Mouse (Mus musculus): ENCODE measurements around the gene Cdh1.
A peak's percentile ranks its signal among the peaks of the same experiment; 100 is the strongest.

Gene Cdh1

DNA sequence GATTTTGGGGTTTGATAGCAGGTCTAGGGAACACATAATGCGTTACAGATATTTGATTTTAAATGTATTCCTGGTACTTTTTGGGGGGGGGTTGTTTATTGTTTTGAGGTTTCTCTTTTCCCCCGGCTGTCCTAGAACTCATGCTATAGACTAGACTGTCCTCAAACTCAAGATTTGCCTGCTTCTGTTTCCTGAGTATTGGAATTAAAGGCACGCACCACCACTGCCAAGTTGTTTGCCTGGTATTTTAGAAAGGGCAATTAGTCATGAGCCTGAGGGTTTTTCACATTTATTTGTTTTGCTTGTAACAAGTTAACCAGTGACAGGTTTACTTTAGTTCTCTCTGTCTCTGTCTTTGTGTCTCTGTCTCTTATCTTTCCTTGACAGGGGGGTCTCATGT, 20.3 kb downstream of the Cdh1 start:
- DNase-seq (ENCODE audit: low read depth), result no peak

DNA sequence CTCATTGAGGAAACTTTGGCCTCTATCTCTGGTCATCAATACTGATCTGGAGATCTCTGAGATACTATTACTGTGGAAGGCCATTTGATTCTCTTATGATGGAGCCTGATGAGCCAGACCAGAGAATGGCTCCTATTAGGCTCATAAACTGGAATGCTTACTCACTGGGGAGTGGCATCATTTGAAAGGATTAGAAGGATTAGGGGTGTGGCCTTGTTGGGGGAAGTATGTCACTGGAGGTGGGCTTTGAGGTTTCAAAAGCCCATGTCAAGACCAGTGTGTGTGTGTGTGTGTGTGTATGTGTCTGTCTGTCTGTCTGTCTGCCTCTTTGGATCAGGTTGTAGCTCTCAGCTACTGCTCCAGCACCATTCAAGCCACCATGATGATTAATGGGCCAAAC, 20.8 kb downstream of the Cdh1 start:
- no peak for DNase-seq (ENCODE audit: low read depth)

DNA sequence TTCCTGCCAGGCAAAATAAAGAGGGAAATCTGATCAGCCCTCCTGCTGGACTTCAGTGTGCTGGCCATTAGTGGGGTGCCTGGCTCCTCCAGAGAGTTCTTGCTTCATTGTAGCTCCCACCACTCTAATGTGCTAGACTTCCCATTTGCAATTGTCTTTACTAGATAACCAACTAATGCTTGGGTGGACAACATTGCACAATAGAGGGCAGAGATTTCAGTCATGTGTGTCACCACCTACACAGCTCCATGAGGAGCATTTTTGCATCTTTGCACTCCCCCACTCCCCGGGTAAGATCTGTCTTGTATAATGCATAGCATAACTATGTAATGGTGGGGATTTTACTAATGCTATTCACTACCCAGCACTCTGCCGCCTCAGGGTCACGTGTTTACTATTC, 21.6 kb downstream of the Cdh1 start:
- no peak for DNase-seq (ENCODE audit: low read depth)

DNA sequence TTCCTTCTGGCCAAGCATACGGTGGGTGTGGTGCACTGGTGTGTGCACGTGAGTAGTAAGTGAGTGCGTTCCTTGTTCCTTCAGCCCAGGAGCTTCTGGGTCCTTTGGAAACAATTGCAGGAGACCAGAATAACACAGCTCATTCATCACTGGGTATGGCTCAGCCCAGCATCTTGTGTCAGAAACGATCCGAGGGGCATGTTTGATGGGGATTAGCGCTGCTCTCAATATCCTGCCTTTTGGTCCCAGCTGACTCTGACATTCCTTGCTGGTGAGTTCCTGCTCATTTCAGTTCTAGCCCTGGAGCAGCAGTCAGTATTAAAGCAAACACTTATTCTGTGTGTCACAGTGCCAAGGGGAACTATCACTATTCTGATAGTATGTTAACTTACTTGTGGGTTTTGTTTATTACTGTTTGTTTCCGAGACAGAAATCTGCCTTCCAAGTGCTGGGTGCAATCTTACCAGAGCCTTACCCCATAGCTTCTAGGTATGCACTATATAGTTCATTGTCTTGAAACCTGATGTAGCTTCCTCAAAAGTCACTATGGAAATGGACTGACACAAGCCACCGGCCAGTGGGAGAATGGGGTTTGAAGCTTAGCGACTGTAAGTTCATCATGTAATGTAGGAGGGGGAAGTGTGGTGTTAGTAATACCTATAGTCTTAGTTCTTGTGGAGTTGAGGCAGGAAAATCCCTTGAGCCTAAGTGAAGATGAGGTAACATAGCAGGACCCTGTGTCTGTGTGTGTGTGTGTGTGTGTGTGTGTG, 23.1 kb downstream of the Cdh1 start:
- DNase-seq (ENCODE audit: low read depth), result no peak

DNA sequence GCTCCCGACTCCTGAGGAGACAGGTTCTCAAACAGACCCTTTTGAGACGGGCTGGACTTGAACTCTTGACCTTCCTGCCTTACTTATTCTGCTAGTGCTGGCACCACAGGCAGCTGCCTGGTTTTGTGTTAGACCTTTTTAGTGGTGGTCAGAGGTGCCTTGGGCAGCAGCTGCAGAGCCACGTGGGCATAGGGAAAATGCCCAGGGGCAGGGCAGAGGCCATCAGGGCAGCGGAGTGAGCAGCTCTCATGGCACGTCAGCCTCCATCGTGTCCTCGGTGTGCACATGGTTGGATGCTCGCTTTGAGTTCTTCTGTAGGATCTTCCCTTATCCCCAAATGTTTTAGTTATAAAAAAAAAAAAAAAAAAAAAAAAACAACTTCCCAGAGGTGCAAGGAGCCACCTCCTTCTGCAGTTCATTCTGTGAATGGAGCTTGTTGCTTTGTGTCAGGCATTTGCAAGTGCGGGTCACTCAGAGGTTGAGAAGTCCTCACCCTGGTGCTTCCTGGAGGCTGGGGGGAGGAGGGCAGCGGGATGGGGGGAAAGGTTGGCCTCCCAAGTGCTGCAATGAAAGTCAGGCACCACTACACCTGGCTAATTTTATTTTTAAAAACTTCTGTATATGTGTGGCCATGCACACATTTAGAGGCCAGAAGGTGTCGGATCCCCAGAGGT, 25.3 kb downstream of the Cdh1 start:
- DNase-seq (ENCODE audit: low read depth), result no peak

DNA sequence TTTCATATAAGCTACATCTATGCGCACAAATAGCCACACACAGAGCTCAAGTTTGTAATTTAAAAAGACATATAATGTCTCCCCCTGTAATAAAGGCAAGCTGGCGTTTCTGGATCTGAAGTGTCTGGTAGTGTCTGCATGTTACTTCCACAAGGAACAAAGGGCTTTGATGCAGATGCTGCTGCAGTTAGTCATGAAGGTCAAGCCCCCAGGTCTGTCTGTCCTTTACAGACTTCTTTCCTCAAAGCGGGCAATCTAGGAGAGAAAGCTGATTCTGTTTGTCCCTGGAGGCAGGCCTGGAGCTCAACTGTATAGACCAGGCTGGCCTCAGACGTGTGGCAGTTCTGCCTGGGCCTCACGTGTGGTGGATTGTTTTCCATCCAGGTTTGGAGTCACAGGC, 26.3 kb downstream of the Cdh1 start:
- no peak for DNase-seq (ENCODE audit: low read depth)

DNA sequence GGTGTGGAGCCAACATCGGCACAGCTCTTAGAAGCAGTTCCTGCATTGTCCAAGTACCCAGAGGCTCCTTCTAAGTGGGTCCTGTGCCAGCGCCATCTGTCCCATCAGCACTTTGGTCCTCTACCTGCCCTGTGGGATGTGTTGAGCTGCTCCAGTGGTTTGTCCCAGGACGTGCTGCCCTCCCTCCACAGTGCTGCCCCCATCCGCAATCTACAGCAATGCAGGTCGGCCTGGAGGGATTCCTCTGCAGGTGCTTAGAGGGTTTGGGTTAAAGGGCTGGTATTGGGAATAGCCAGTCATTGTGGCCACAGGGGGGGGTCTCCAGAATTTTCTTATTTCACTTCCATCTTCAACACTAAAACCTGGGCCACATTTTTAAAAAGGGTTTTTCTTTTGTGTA, 28.8 kb downstream of the Cdh1 start:
- no peak for DNase-seq (ENCODE audit: low read depth)

DNA sequence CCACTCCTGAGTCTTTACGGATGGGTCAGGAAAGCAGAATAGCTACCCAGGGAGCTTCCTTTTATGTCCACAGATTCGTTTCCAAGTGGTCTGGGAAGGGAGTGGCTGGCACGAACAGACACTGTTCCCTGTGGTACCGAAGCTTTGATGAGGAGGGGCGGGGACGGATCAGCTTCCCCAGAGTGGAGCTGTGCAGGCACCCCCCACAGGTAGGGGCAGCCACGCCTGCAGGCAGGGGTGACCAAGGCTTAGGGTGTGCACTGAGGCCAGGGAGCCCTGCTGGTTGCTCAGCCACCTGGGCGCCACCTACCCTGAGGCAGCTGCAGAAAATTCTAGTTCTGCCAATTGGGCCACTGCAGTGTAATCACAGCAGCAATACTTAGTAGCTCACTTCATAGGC, 29.5 kb downstream of the Cdh1 start:
- no peak for DNase-seq (ENCODE audit: low read depth)

DNA sequence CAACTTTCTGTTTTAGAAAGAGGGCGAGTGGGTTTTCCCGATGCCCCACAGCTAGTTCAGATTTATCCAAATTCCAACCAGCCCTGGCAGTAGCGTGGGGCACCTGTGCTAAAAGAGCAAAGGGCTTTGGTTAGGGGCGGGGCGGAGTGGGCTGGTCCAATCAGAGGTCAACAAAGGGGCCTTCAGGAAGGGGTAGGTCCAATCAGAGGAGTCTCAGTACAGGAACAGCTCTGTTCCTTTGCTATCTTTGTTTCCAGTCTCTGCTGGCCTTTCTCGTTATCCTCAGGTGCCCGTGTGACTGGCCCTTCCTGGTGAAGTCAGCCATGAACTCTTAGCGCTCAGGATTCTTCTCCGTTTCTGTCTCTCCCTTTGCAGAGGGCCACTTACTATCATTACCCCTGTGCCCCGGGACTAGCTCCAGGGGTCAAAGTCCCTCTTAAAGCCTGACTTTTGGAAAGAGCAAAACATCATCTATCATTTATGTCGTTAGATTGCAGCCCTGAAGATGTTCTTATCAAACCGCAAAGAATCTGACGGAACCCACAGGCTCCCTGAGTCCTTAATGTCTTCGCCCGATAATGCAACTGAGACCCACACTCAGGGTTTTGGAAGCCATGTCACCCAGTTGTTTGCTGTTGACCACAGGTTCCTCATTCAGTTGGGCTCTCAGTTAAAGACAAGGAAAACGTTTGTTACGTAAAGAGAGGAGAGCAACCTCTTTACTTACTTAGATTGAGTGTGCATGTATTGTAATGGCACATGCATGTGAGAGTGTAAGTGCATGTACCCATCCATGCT, 30.4 kb downstream of the Cdh1 start:
- no peak for DNase-seq (ENCODE audit: low read depth)

GRCm38 (mm10) chr8:106635284-106635683, 32.1 kb downstream of the Cdh1 start:
- DNase-seq (ENCODE audit: low read depth), result no peak

DNA sequence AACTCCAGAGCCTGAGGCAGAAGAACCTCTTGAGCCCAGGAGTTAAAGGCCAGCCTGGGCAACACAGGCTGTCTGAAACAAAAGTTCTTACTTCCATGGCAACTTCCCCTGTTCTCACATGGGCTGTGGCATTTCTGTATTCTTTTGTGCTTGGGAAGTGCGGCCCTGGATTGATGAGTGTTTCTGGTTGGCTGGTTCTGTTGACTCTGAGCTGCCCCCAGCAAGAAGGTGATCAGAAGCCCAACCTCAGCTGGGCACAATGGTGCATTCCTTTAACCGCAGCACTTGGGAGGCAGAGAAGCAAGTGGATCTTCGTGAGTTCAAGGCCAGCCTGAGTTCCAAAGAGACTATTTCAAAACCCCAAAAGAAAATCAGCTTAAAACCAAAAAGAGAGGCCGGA, 34.3 kb downstream of the Cdh1 start:
- no peak for DNase-seq (ENCODE audit: low read depth)

GRCm38 (mm10) chr8:106638768-106639295, 35.7 kb downstream of the Cdh1 start:
- no peak for DNase-seq (ENCODE audit: low read depth)

GRCm38 (mm10) chr8:106640212-106640611, 37.1 kb downstream of the Cdh1 start:
- no peak for DNase-seq (ENCODE audit: low read depth)

DNA sequence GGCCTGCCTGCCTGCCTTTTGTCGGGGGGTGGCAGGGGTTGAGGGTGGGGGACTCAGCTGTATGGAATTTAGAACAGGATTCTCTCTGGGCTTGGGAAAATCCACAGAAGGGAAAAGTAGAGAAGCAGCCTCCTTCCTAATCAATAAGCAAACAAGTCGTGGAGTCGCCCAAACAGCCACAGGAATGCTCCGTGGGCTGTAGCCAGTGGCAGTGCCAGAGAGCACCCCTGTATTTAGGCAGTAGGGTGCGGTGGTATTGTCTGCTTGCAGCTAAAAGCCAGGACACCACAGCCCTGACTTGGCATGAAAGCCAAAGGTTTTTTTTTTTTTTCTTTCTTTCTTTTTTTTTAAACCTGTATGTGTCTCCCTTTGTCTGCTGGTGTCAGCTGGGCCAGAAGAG, 37.8 kb downstream of the Cdh1 start:
- no peak for DNase-seq (ENCODE audit: low read depth)

GRCm38 (mm10) chr8:106642172-106642571, 39.0 kb downstream of the Cdh1 start:
- no peak for DNase-seq (ENCODE audit: low read depth)

DNA sequence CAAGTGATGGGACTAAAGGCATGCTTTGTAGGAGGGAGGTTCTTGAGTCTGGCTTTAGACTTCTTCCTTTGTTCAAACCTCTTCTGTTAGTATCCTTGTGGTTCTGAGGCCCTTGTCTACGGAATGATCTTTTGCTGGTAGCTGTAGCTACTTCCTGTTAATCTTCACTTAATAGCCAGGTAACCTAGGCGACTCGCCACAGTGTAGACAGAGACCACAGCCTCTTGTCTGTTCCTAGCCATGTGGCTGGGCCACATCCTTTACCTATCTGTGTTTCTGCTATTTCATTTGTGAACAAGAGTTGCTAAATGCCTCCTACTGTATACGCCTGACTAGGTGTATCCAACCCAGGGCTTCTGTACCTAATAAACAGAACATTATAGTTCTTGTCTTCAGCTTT, 39.9 kb downstream of the Cdh1 start:
- DNase-seq (ENCODE audit: low read depth), result no peak

GRCm38 (mm10) chr8:106644957-106645356, 41.8 kb downstream of the Cdh1 start:
- no peak for DNase-seq (ENCODE audit: low read depth)

DNA sequence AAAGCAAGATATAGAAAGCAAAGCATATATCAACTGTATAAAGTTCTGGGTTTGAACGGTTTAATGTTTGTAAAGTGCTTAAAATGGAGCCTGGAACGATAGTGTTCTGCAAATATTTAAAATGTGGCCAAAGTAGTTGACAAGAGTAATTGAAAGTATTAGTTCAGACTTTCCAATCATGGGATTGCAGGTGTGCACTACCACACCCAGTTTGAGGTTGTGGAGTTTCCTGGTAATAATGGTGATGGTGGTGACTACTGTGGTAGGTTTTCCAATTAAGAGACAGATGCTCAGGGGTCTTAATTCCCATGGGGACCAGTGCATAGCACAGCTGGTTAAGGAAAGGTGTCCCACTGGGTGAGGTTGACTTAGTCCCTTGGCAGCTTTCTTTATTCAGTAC, 43.0 kb downstream of the Cdh1 start:
- DNase-seq (ENCODE audit: low read depth), result no peak

DNA sequence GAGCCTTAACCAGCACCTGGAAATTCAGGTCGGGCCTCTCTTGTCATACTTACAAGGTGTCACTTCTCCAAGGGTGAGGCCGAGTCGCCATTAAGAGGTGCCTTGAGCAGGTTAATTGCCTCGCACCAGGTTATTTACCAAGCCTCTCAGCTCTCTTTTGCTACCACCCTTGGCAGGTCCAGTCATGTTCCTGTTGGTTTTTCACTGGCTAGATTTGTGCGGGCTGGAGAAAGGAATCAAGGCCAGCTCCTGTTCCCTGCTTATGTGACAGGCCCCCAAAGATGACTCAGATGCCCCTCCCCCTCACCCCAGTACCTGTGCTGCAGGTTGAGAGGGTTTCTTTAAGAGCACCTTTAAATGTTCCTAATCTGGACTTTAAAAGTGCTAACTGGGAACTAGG, 43.6 kb downstream of the Cdh1 start:
- DNase-seq (ENCODE audit: low read depth), result no peak

DNA sequence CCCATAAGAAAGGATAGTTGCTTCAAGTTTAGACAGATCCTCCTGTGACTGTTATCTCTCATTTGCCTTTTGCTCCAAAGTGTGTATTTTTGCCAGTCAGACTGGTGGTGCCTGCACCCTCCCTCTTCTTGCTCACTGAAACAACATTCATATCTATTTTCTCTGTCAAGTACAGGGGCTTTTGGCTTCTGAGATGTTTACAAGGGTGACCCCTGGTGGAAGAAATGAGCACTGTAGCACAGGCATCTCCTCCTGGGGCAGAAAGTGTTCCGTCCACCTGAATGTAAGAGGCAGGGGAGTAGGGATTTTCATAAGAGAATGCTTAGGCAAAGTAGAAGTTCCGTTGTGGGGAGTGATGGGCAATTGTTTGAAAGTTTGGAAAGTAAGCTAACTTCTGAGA, 44.2 kb downstream of the Cdh1 start:
- DNase-seq (ENCODE audit: low read depth), result peak; percentile 30

GRCm38 (mm10) chr8:106648421-106648820, 45.3 kb downstream of the Cdh1 start:
- DNase-seq (ENCODE audit: low read depth), result no peak

DNA sequence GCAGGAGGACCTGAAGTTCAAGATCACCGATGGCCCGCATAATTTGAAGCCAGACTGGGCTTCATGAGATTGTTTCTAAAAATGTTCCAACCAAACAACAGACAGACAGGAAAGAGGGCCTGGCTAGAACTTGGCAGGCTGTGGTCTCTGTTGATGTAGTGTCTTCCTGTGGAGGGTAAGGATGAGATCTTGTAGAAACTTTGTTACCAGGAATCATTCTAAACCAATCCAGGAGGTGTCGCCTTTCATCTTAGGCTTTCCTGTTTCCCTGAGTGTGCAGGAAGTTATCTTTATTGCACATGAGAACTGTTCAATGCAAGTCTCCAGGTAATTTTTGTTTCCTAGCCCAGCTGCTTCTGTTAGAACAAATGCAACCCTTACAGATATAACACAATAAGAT, 48.8 kb downstream of the Cdh1 start:
- no peak for DNase-seq (ENCODE audit: low read depth)

DNA sequence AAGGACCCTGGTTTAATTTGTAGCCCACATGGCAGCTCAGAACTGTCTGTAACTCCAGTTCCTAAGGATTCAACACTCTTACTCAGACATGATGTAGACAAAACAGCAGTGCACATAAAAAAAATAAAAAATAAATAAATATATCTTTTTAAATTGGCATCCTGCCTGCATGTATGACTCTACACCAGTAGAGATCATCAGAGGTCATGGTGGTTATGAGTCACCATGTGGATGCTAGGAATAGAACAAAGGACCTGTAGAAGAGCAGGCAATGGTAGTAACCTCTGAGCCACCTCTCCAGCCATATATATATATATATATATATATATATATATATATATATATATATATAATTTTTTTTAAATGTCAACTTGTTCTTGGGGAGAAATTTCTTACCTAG, 52.9 kb downstream of the Cdh1 start:
- DNase-seq (ENCODE audit: low read depth), result no peak

Data from c-Kit-positive CD71-positive TER-119-negative erythroid progenitor cells, embryonic 14.5 days (primary cell).